Mouse (Mus musculus): ENCODE data around the gene Furin. TPM values are rescaled to one million over a fixed set of nuclear protein-coding genes. Genes with fewer than 3 reads are reported as not detected.

Furin gene
- polyA plus RNA-seq, 1 experiment from 2014 or later = 5.9 TPM

DNA sequence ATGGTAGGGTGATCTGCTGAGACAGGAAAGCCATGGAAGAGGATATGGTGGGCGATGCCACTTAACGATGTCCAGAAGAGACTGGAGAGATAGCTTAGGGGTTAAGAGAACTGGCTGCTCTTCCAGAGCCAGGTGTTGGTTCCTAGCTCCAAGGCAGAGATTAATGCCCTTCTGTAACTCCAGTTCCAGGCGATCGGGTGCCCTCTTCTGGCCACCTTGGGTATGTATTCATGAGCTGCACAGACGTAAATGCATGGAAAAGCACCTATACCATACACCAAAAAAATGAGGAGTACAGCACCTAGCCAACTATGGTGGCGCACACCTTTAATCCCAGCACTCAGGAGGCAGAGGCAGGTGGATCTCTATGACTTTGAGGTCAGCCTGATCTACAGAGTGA, 19.5 kb upstream of the Furin start:
- 73% methylated on average over 6 of the region's 6 CpGs for WGBS
- Histone ChIP-seq H3K4me2 (no peak overlapping the region), H3K4me1 (replicated peaks) (no peaks in the 10 kb centered on the region), H3K9ac (no peak overlapping the region), H3K9me3 (no peaks in the 10 kb centered on the region), H3K27me3 (no peaks in the 10 kb centered on the region), H3K36me3 (no peaks in the 10 kb centered on the region), H3K27ac (replicated peaks) (no peak overlapping the region), H3K4me3 (no peak overlapping the region)
- ATAC-seq (ENCODE audit: low FRiP score, low read depth) = no peak

DNA sequence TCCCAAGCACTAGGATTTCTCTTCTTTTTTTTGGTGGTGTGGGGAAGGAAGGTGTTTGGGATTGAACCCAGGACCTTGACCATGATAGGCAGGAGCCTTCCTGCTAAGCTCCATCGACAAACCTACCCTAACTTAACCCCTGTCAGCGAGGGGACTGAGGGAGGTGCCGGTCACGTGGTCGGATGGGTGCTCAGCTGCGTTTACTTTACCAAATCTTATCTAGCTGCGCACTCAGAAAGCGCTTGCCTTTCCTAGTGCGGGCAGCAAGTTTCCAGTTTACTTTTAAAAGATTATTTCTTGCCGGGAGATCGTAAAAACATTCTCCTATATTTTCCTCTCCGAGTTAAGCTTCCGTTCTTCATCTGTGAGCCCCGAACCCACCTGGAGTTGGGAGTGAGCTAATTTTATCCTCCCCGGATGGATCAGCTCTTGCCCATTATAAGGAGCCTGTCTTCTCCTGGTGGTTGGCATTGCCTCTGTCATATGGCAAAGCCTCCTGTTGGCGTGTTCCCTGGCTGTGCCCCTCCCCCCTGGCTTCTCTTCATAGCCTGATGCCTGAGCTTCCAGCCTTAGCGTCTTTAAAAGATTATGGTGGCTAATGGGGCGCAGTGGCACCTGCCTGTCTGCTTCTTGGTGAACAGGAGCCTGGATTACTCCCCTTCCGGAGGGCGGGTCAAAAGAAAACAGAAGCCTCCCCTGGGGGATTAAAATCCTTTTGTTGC, 17.7 kb upstream of the Furin start:
- no peaks in the 10 kb centered on the region for H3K27me3 ChIP-seq
- 32% methylated on average over 20 of the region's 20 CpGs for WGBS
- no peaks in the 10 kb centered on the region for H3K9me3 ChIP-seq
- no peak overlapping the region for H3K9ac ChIP-seq
- H3K27ac ChIP-seq (replicated peaks) = no peak overlapping the region
- ATAC-seq (ENCODE audit: low FRiP score, low read depth) = no peak
- no peak overlapping the region for H3K4me3 ChIP-seq
- H3K36me3 ChIP-seq = no peaks in the 10 kb centered on the region
- H3K4me1 ChIP-seq (replicated peaks) = no peaks in the 10 kb centered on the region
- H3K4me2 ChIP-seq = peak overlapping the region; percentile 30

DNA sequence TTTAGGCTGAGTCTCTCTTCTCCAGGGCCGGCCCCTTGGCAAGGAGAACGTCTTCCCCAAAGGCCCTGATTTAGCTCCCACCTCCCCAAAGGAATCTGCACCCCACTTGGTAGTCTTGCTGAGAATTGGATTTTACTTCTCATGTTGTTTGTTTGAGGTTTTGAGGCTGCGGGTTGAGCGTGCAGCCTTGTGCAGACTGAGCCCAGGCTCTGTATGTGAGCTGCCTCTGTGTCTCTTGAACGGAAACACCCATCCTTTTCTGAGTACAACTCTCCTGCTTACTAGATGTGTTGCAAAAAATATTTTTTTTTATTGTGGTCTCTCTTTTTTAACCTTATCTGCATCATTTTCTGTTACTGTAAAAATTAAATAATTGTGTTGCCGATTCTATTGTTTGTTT, 16.3 kb upstream of the Furin start:
- no peaks in the 10 kb centered on the region for H3K36me3 ChIP-seq
- no peak overlapping the region for H3K4me2 ChIP-seq
- H3K4me1 ChIP-seq (replicated peaks) = no peaks in the 10 kb centered on the region
- no peaks in the 10 kb centered on the region for H3K9me3 ChIP-seq
- ATAC-seq (ENCODE audit: low FRiP score, low read depth) = no peak
- no peak overlapping the region for H3K9ac ChIP-seq
- WGBS = 95% methylated on average over 6 of the region's 6 CpGs
- H3K27me3 ChIP-seq = no peaks in the 10 kb centered on the region
- H3K4me3 ChIP-seq = no peak overlapping the region
- no peak overlapping the region for H3K27ac ChIP-seq (replicated peaks)

DNA sequence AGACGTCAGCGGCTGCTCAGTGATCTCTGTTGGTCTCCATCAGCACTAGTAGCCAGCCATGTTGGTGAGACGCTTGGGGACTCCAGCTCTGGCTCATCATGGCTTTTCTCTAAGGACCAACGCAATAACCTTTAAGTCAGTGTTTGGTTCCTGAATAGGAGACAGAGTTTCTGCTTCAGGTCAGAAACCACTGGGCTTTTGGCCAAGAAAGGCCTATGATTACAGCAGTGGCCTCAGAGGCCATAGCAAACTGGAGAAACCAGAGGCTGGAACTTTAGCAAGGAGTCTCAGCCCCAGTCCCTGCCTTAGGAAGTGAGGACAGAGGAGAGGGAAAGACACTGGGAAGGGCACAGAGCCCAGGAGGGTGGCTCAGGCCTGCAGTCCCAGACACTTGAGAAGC, 15.3 kb upstream of the Furin start:
- H3K27ac ChIP-seq (replicated peaks) = no peak overlapping the region
- H3K36me3 ChIP-seq = no peaks in the 10 kb centered on the region
- WGBS = 78% methylated on average over 4 of the region's 4 CpGs
- no peak overlapping the region for H3K4me2 ChIP-seq
- H3K9me3 ChIP-seq = no peaks in the 10 kb centered on the region
- no peaks in the 10 kb centered on the region for H3K27me3 ChIP-seq
- H3K4me1 ChIP-seq (replicated peaks) = no peaks in the 10 kb centered on the region
- no peak overlapping the region for H3K4me3 ChIP-seq
- ATAC-seq (ENCODE audit: low FRiP score, low read depth) = no peak
- H3K9ac ChIP-seq = no peak overlapping the region

DNA sequence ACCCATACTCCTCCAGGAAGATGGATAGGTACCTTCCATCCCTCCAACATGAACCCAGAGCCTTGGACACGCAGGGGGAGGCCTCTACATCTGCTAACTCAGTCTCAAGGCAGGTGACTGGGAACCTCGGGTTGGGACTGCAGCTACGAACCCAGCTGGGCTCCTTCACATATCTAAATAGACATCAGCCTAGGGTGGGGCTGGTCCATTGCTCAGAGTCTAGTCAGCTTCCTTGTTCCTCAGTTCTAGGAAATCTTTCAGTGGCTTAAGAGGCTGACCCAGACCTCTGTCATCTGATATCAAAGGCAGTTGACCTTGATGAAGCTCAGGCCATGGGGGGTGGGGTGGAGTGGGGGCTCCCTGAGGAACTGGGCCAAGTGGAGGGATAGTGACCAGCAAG, 14.0 kb upstream of the Furin start:
- no peak for ATAC-seq (ENCODE audit: low FRiP score, low read depth)
- Histone ChIP-seq H3K27me3 (no peaks in the 10 kb centered on the region), H3K9ac (no peak overlapping the region), H3K27ac (replicated peaks) (no peak overlapping the region), H3K4me3 (no peak overlapping the region), H3K4me2 (no peak overlapping the region), H3K36me3 (no peaks in the 10 kb centered on the region), H3K4me1 (replicated peaks) (no peaks in the 10 kb centered on the region), H3K9me3 (no peaks in the 10 kb centered on the region)
- WGBS = 69% methylated on average over 3 of the region's 3 CpGs

DNA sequence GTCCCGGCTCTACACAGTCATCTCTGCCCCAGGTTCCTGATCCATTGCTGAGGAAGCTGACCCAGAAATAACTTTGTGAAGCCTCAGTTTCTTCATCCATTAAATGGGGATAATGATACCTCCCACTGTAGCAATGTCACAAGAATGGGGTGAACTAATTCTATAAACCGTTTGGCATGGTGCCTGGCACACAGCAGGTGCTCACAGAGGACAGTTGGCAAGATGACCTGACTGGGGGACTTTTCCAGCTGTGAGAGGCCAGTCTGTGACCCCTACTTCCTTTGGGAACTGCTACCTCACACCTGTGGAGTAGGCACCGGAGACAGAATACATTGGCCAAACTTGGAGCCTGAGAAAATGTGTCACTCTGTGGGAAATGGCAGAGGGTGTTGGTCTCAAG, 12.8 kb upstream of the Furin start:
- Histone ChIP-seq H3K27me3 (no peaks in the 10 kb centered on the region), H3K4me3 (no peak overlapping the region), H3K4me1 (replicated peaks) (no peaks in the 10 kb centered on the region), H3K9ac (no peak overlapping the region), H3K9me3 (no peaks in the 10 kb centered on the region), H3K36me3 (no peaks in the 10 kb centered on the region), H3K27ac (replicated peaks) (no peak overlapping the region), H3K4me2 (no peak overlapping the region)
- 77% methylated on average over 3 of the region's 3 CpGs for WGBS
- no peak for ATAC-seq (ENCODE audit: low FRiP score, low read depth)

DNA sequence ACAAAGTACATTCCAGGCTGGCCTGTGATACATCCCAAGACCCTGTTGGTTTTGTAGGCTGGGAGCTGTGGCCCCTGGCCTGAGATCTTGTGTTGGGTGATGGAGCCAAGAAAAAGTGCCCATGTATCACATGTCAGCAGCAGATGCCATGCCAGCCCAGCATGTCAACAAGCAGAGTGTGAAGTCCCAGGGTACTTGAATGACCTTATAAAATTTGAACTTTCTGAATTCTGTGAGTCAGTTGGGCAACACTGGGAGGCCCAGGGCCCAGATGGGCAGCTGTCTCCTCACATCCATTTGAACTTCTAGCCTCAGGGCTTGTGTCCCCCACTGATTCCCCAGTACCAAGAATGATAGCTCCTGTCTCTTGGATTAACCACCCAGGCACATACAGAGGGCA, 12.4 kb upstream of the Furin start:
- Histone ChIP-seq H3K36me3 (no peaks in the 10 kb centered on the region), H3K4me1 (replicated peaks) (no peaks in the 10 kb centered on the region), H3K4me3 (no peak overlapping the region), H3K27ac (replicated peaks) (no peak overlapping the region), H3K27me3 (no peaks in the 10 kb centered on the region), H3K9me3 (no peaks in the 10 kb centered on the region), H3K9ac (no peak overlapping the region), H3K4me2 (no peak overlapping the region)
- no peak for ATAC-seq (ENCODE audit: low FRiP score, low read depth)

DNA sequence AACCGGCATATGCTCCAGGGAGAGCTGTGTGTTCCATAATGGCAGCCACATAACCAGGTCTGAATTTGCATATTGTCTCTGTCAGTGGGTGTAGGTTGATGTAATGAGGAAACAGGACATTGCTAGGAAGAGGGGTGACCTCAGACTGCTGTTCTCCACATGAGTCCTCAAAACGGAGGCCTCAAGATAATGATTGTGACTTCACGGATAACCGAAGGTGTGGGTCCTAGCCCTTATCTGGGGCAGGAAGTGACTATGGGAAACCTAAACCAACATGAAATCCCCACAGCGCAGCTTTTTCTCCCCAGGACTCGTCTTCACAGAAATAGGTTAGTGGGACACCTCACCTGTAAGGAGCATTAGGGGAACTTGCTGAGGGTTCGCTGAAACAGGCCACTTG, 11.7 kb upstream of the Furin start:
- ATAC-seq (ENCODE audit: low FRiP score, low read depth) = no peak
- 91% methylated on average over 7 of the region's 7 CpGs for WGBS
- no peaks in the 10 kb centered on the region for H3K27me3 ChIP-seq
- no peak overlapping the region for H3K27ac ChIP-seq (replicated peaks)
- no peaks in the 10 kb centered on the region for H3K36me3 ChIP-seq
- no peaks in the 10 kb centered on the region for H3K9me3 ChIP-seq
- no peak overlapping the region for H3K9ac ChIP-seq
- no peak overlapping the region for H3K4me3 ChIP-seq
- no peaks in the 10 kb centered on the region for H3K4me1 ChIP-seq (replicated peaks)
- H3K4me2 ChIP-seq = no peak overlapping the region

DNA sequence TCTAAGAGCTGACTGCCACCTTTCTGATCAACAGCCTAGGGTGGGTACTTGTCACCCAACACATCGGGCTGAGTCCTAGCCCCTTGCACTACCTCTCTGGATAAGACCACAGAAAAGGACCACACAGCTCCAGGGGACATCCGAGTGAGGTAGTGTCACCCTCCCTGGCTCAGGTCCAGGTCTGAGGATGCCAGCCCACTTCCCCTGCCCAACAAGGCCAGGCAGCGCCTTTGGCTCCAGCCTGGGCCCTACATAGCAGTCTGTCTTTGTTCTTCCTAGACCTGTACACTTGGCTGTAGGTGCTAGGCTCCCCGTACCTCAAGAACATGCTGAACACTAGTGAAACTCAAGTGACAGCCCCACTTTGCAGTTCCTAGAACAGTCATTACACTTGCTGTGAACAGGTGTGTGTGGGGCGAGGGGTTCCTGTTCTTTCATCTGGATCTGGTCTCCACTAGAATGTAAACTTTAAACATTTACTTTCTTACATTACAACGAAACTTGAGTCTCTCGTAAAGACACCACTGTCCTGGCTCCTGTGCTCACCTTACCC, 9.1 kb upstream of the Furin start:
- WGBS = 88% methylated on average over 7 of the region's 7 CpGs

DNA sequence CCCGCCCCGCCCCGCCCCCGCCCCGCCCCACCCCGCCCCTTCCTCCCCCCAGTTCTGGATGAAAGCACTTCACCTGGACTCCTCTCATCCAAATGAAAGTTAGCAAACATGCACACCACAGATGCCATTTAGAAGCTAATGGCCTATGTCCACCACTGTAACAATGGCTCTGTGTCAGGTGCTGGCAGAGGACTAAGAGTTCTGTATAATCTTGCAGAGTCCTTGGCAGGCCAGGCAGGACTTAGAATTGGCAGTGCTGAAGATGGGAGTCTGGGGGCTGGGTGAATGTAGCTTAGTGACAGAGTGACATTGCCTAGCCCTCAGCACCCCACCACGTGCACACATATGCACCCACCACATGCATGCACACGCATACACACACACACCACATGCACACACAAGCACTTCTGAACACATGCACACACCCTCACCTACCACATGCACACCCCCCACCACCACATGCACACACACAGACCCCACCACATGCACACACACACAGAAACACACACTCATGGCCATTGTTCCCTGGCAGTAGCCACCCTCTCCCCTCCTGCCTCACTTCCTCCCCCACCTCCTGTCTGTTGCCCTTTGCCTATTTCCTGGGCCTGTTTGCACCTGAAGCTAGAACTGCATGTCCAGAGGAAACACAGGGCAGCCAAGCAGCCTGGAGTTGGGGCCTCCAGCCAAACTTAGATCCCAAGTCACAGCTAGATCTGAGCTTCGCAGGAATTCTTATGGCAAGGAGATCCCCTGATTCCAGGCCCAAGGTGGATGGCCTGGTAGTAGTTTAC, 8.5 kb upstream of the Furin start:
- no peaks in the 10 kb centered on the region for H3K27me3 ChIP-seq
- H3K27ac ChIP-seq (replicated peaks) = no peak overlapping the region
- H3K4me1 ChIP-seq (replicated peaks) = no peaks in the 10 kb centered on the region
- H3K4me2 ChIP-seq = no peak overlapping the region
- 78% methylated on average over 9 of the region's 9 CpGs for WGBS
- peak; percentile 54; the same call in 1 of the 2 replicates for ATAC-seq (ENCODE audit: low FRiP score, low read depth)
- H3K9ac ChIP-seq = no peak overlapping the region
- no peaks in the 10 kb centered on the region for H3K9me3 ChIP-seq
- no peaks in the 10 kb centered on the region for H3K36me3 ChIP-seq
- H3K4me3 ChIP-seq = no peak overlapping the region

More for the DNA sequence above, 9.1 kb upstream of the Furin start:
- ATAC-seq (ENCODE audit: low FRiP score, low read depth) = no peak
- no peak overlapping the region for H3K9ac ChIP-seq
- no peak overlapping the region for H3K4me2 ChIP-seq
- H3K27ac ChIP-seq (replicated peaks) = no peak overlapping the region
- no peaks in the 10 kb centered on the region for H3K36me3 ChIP-seq
- no peak overlapping the region for H3K4me3 ChIP-seq
- no peaks in the 10 kb centered on the region for H3K27me3 ChIP-seq
- H3K4me1 ChIP-seq (replicated peaks) = no peaks in the 10 kb centered on the region
- H3K9me3 ChIP-seq = no peaks in the 10 kb centered on the region

DNA sequence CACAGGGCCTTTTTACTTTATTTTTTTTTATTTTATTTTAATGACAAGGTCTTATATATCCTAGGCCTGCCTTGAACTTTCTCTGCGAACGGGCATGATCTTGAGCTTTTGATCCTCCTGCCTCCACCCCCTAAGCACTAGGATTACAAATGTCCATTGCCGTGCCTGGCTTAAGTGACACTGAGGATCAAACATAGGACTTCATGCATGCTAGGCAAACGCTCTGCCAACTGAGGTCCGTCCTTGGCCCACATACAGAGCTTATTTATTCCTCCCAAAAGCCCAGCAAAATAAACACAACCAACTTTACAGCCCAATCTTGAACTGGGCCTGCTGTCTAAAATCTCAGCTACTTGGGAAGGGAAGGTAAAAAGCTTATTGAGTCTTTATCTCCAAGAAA, 7.5 kb upstream of the Furin start:
- Histone ChIP-seq H3K27ac (replicated peaks) (no peak overlapping the region), H3K36me3 (no peaks in the 10 kb centered on the region), H3K4me2 (no peak overlapping the region), H3K27me3 (no peaks in the 10 kb centered on the region), H3K9ac (no peak overlapping the region), H3K9me3 (no peaks in the 10 kb centered on the region), H3K4me3 (no peak overlapping the region), H3K4me1 (replicated peaks) (no peaks in the 10 kb centered on the region)
- no peak for ATAC-seq (ENCODE audit: low FRiP score, low read depth)
- 71% methylated on average over 5 of the region's 5 CpGs for WGBS

DNA sequence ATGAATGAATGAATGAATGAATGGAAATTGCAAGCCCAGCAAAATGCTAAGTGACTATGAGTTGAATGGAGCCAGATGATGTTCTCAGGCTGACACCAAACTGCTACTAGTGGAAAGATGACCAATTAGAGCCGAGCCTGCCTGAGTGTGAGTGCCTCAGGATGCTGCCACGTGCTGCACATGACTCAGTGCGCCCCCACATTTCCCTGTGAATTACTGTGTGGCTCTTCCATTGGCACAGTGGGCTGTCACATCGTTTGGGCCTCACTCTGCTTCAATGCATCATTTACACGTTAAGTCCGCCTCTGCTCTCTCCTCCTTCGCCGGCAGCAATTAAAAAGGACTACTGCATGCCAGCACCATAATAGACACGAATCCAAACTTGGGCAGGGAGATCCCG, 7.0 kb upstream of the Furin start:
- WGBS = 60% methylated on average over 10 of the region's 10 CpGs
- no peaks in the 10 kb centered on the region for H3K4me1 ChIP-seq (replicated peaks)
- no peak overlapping the region for H3K4me2 ChIP-seq
- H3K4me3 ChIP-seq = no peak overlapping the region
- ATAC-seq (ENCODE audit: low FRiP score, low read depth) = no peak
- H3K9me3 ChIP-seq = no peaks in the 10 kb centered on the region
- H3K9ac ChIP-seq = no peak overlapping the region
- no peaks in the 10 kb centered on the region for H3K36me3 ChIP-seq
- H3K27ac ChIP-seq (replicated peaks) = no peak overlapping the region
- no peaks in the 10 kb centered on the region for H3K27me3 ChIP-seq

Measured in hindbrain, embryonic 15.5 days (tissue).